ENCODE assay signal across 24 mouse cellular contexts in genomic region chr17:80781621-80782020, GRCm38 (mm10). TPM values are rescaled to one million over a fixed set of nuclear protein-coding genes. Genes with fewer than 3 reads are reported as not detected.
A peak's percentile ranks its signal among the peaks of the same experiment; 100 is the strongest.
DNase-seq lines count a peak whose midpoint lies in the region; ATAC-seq and TF ChIP-seq lines count a peak whose summit lies in the region.
"Had no signal": no experiment of that assay in that cellular context is flagged by ENCODE, and none has a peak within 500 bp of the region (broad histone marks: within the 10 kb centered on the region; RNA-seq: fewer than 3 reads in every experiment).

No protein-coding gene starts in this region.

- no peaks in the 10 kb centered on the region for H3K27me3 ChIP-seq in midbrain, postnatal 0 days (ENCODE audit: insufficient read depth, low read length)
- H3K27me3 ChIP-seq in midbrain, embryonic 14.5 days (ENCODE audit: control insufficient read depth, insufficient read depth, low read length) = no peaks in the 10 kb centered on the region
- H3K27me3 ChIP-seq in stomach, embryonic 16.5 days (ENCODE audit: control insufficient read depth, insufficient read depth, low read length) = no peaks in the 10 kb centered on the region
- H3K27me3 ChIP-seq: embryonic facial prominence, embryonic 13.5 days; embryonic facial prominence, embryonic 15.5 days; forebrain, embryonic 12.5 days; Patski had no signal

- H3K36me3 ChIP-seq in midbrain, postnatal 0 days (ENCODE audit: insufficient read depth, low read length) = no peaks in the 10 kb centered on the region
- H3K36me3 ChIP-seq in midbrain, embryonic 14.5 days (ENCODE audit: control insufficient read depth, insufficient read depth, low read length) = no peaks in the 10 kb centered on the region
- H3K36me3 ChIP-seq in stomach, embryonic 16.5 days (ENCODE audit: control insufficient read depth, insufficient read depth, low read length) = no peaks in the 10 kb centered on the region
- H3K36me3 ChIP-seq: embryonic facial prominence, embryonic 13.5 days; embryonic facial prominence, embryonic 15.5 days; forebrain, embryonic 10.5 days; forebrain, embryonic 12.5 days had no signal

- TF ChIP-seq CTCF in midbrain, postnatal 0 days (IDR thresholded peaks at IDR 0.05) = no peak

- H3K4me2 ChIP-seq in midbrain, postnatal 0 days (ENCODE audit: low read depth, low read length, poor library complexity, severe bottlenecking) = no peak overlapping the region
- no peak overlapping the region for H3K4me2 ChIP-seq in midbrain, embryonic 14.5 days (ENCODE audit: low read length)
- H3K4me2 ChIP-seq in stomach, embryonic 16.5 days (ENCODE audit: low read depth, low read length) = no peak overlapping the region
- H3K4me2 ChIP-seq: embryonic facial prominence, embryonic 13.5 days; embryonic facial prominence, embryonic 15.5 days; forebrain, embryonic 12.5 days had no signal

- no peak overlapping the region for H3K4me3 ChIP-seq in midbrain, postnatal 0 days (ENCODE audit: low read depth, low read length)
- no peak overlapping the region for H3K4me3 ChIP-seq in midbrain, embryonic 14.5 days (replicated peaks; ENCODE audit: low read depth, low read length)
- no peak overlapping the region for H3K4me3 ChIP-seq in stomach, embryonic 16.5 days (replicated peaks; ENCODE audit: low read length)
- H3K4me3 ChIP-seq: embryonic facial prominence, embryonic 13.5 days; embryonic facial prominence, embryonic 15.5 days; erythroblast, embryonic 14.5 days; forebrain, embryonic 10.5 days; forebrain, embryonic 12.5 days had no signal

- H3K9me3 ChIP-seq in midbrain, postnatal 0 days (ENCODE audit: low read length) = no peaks in the 10 kb centered on the region
- H3K9me3 ChIP-seq in midbrain, embryonic 14.5 days (ENCODE audit: control insufficient read depth, low read length) = peaks cover 3% of the 10 kb centered on the region
- H3K9me3 ChIP-seq in stomach, embryonic 16.5 days (replicated peaks; ENCODE audit: control insufficient read depth, low read length) = no peaks in the 10 kb centered on the region
- H3K9me3 ChIP-seq: embryonic facial prominence, embryonic 13.5 days; embryonic facial prominence, embryonic 15.5 days; forebrain, embryonic 10.5 days; forebrain, embryonic 12.5 days had no signal

- no peak for ATAC-seq in midbrain, postnatal 0 days (ENCODE audit: low FRiP score)
- no peak for ATAC-seq in midbrain, embryonic 14.5 days (ENCODE audit: low FRiP score, low TSS enrichment)
- ATAC-seq in stomach, embryonic 16.5 days (ENCODE audit: insufficient read depth, low FRiP score) = no peak
- no peak for ATAC-seq in megakaryocyte, adult 5-6 weeks (ENCODE audit: poor library complexity, severe bottlenecking)
- ATAC-seq: activated CD4-positive, CD25-positive, alpha-beta regulatory T cell, adult 4 months; forebrain, embryonic 14.5 days; forebrain, embryonic 16.5 days; Patski had no signal

- no peak overlapping the region for H3K27ac ChIP-seq in midbrain, postnatal 0 days (ENCODE audit: low read depth, low read length)
- no peak overlapping the region for H3K27ac ChIP-seq in midbrain, embryonic 14.5 days (replicated peaks; ENCODE audit: low read depth, low read length)
- peak overlapping the region; percentile 50; the same call in 1 of the 2 replicates for H3K27ac ChIP-seq in stomach, embryonic 16.5 days (ENCODE audit: low read length)
- H3K27ac ChIP-seq: embryonic facial prominence, embryonic 13.5 days; embryonic facial prominence, embryonic 15.5 days; forebrain, embryonic 10.5 days; forebrain, embryonic 12.5 days had no signal

- H3K9ac ChIP-seq in midbrain, postnatal 0 days (replicated peaks; ENCODE audit: low read length, poor library complexity, severe bottlenecking) = no peak overlapping the region
- no peak overlapping the region for H3K9ac ChIP-seq in midbrain, embryonic 14.5 days (replicated peaks; ENCODE audit: low read length)
- no peak overlapping the region for H3K9ac ChIP-seq in stomach, embryonic 16.5 days (ENCODE audit: low read length)
- H3K9ac ChIP-seq: embryonic facial prominence, embryonic 13.5 days; embryonic facial prominence, embryonic 15.5 days; forebrain, embryonic 12.5 days had no signal

- H3K4me1 ChIP-seq in midbrain, postnatal 0 days (ENCODE audit: insufficient read depth, low read length) = no peaks in the 10 kb centered on the region
- no peaks in the 10 kb centered on the region for H3K4me1 ChIP-seq in midbrain, embryonic 14.5 days (ENCODE audit: control insufficient read depth, insufficient read depth, low read length)
- peaks cover 20% of the 10 kb centered on the region for H3K4me1 ChIP-seq in stomach, embryonic 16.5 days (ENCODE audit: control insufficient read depth, insufficient read depth, low read length)
- H3K4me1 ChIP-seq: forebrain, embryonic 12.5 days had no signal

- 89% methylated on average over 12 of the region's 12 CpGs for WGBS in midbrain, postnatal 0 days
- WGBS in midbrain, embryonic 14.5 days = 91% methylated on average over 12 of the region's 12 CpGs
- WGBS in stomach, embryonic 16.5 days = 90% methylated on average over 12 of the region's 12 CpGs

- peak; percentile 30 for DNase-seq in midbrain, postnatal 0 days (ENCODE audit: low spot score)
- DNase-seq in midbrain, embryonic 14.5 days = no peak
- DNase-seq in adrenal gland, adult 18-20 months (ENCODE audit: low spot score in 2 of 2) = no peak
- DNase-seq: adrenal gland, adult 2 months; adrenal gland, postnatal 10 days; adrenal gland, postnatal 25 days; cerebellum, adult 11 months; cerebellum, adult 18-20 months; cerebellum, adult 8-10 months; cerebellum, adult 9-11 months; cerebellum, postnatal 14 days; cerebellum, postnatal 36 days; embryo, embryonic 11 days had no signal

RNA-seq across cellular contexts. Expression of gene Map4k3, which starts 53.3 kb away (rescaled TPM):
- 60.9 and 64.5 TPM in 2 replicates for total RNA-seq in midbrain, postnatal 0 days (2014; rRNA removed)
- 16.9 and 17.3 TPM in 2 replicates for polyA plus RNA-seq in midbrain, postnatal 0 days (2015; fragmentation: Nextera tagmentation; extraction: Ambion mirVana)
- 32.1 and 39.7 TPM in 2 replicates for polyA plus RNA-seq in midbrain, embryonic 14.5 days (2014; fragmentation: Nextera tagmentation; extraction: Ambion mirVana)
- polyA plus RNA-seq in stomach, embryonic 16.5 days (2015; fragmentation: Nextera tagmentation; extraction: Ambion mirVana) = 20.0 and 21.5 TPM in 2 replicates
- 7.6 and 7.9 TPM in 2 replicates for total RNA-seq in megakaryocyte, adult 5-6 weeks (2015)
- total RNA-seq in megakaryocyte, adult 5-6 weeks (2017) = 5.6 and 8.6 TPM in 2 replicates
- 10 to 100 TPM; 37.5 to 40.7 TPM for total RNA-seq in adrenal gland, adult 18-20 months (2021)
- polyA plus RNA-seq: erythroblast, embryonic 14.5 days had no signal
